Mouse (Mus musculus): ENCODE data around the gene Fam208a.

DNA sequence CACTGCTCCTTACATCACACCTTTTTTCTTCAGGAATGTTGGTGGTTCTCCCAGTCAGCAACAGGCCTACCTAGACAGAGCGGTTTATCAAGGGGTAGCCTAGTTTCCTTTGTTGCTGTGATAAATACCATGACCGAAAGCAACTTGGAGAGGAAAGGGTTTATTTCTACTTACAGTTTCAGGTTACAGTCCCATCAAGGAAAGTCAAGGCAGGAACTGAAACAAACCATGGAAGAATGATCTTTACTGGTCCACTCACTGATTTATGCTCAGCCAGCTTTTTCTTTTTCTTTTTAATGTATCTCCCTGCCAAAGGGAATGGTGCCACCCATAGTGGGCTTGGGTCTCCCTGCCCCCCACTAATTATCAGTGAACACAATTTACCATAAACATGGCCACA, 22.7 kb upstream of the Fam208a start:
- no peak for TF ChIP-seq POLR2A (IDR thresholded peaks at IDR 0.05; ENCODE audit: borderline replicate concordance, low read depth, low read length)
- no peak for TF ChIP-seq CTCF (IDR thresholded peaks at IDR 0.05; ENCODE audit: low read depth, low read length)
